Mouse (Mus musculus) limb, embryonic 14.5 days (tissue): ENCODE measurements around the gene Sumf1. TPM values are rescaled to one million over a fixed set of nuclear protein-coding genes. Genes with fewer than 3 reads are reported as not detected.

Source experiments
- ATAC-seq: fragments of 200-750 bp; cut with Nextera tagmentation; 2 replicates; pipeline ENCODE4 v1.8.0; 2017; ENCODE audit warnings: low read depth, moderate number of reproducible peaks, moderate TSS enrichment; ENCODE audit not compliant: low FRiP score
- DNase-seq: peaks from one replicate; pipeline ENCODE4 v3.0.0-alpha.2; 2015; ENCODE audit warnings: low spot score
- H3K27ac ChIP-seq: fragments of 300-500 bp; sonication (generic); replicated peaks from 2 replicates; pipeline ENCODE4 v1.5.1; 2014; ENCODE audit warnings: low read depth, mild to moderate bottlenecking, low read length, moderate library complexity, mixed read lengths
- H3K27me3 ChIP-seq: fragments of 300-500 bp; sonication (generic); 2 replicates; pipeline ENCODE4 v1.6.1; 2014; ENCODE audit warnings: low read length, mixed read lengths; ENCODE audit not compliant: control insufficient read depth, insufficient read depth
- H3K36me3 ChIP-seq: fragments of 300-500 bp; sonication (generic); 2 replicates; pipeline ENCODE4 v1.6.1; 2014; ENCODE audit warnings: mild to moderate bottlenecking, low read length, moderate library complexity, mixed read lengths; ENCODE audit not compliant: control insufficient read depth, insufficient read depth
- H3K4me1 ChIP-seq: fragments of 300-500 bp; sonication (generic); 2 replicates; pipeline ENCODE4 v1.6.1; 2014; ENCODE audit warnings: antibody characterized with exemption, low read length, mixed read lengths; ENCODE audit not compliant: control insufficient read depth, insufficient read depth
- H3K4me2 ChIP-seq: fragments of 300-500 bp; sonication (generic); replicated peaks from 2 replicates; pipeline ENCODE4 v1.6.1; 2014; ENCODE audit warnings: low read depth, mild to moderate bottlenecking, low read length, moderate library complexity; ENCODE audit not compliant: severe bottlenecking
- H3K4me3 ChIP-seq: fragments of 300-500 bp; sonication (generic); replicated peaks from 2 replicates; pipeline ENCODE4 v1.5.1; 2014; ENCODE audit warnings: low read length
- H3K9ac ChIP-seq: fragments of 300-500 bp; sonication (generic); 2 replicates; pipeline ENCODE4 v1.6.1; 2014; ENCODE audit warnings: mild to moderate bottlenecking, low read depth, low read length, moderate library complexity; ENCODE audit not compliant: severe bottlenecking
- H3K9me3 ChIP-seq: fragments of 300-500 bp; sonication (generic); 2 replicates; pipeline ENCODE4 v1.6.1; 2016; ENCODE audit warnings: low read length; ENCODE audit not compliant: control insufficient read depth
- POLR2A ChIP-seq: fragments of 200-500 bp; IDR thresholded peaks from 2 replicates; pipeline ENCODE4 v1.8.0; 2012; ENCODE audit warnings: inconsistent platforms, mild to moderate bottlenecking, moderate library complexity, borderline replicate concordance; ENCODE audit not compliant: insufficient read depth, insufficient read length; ENCODE audit errors: extremely low read depth
- WGBS: fragments of 180-500 bp; shearing (Covaris S2); extraction: QIAGEN DNeasy Blood & Tissue Kit; methylation state at CpG from one replicate; pipeline ENCODE4 v1.1.7; 2014; 5-methylcytosine and 5-hydroxymethylcytosine counted together
- polyA plus RNA-seq, 2 experiments: library from polyadenylated mRNA; depleted of rRNA in 1 of 2; stranded (reverse) in 1 of 2; unstranded in 1 of 2; fragments of >200 nt; fragmentation: Nextera tagmentation in 1 of 2; extraction: Ambion mirVana in 1 of 2; gene quantifications; 2 replicates each; pipeline versions ENCODE4 v1.2.1 to v1.2.3; 2012 to 2014

The Sumf1 gene
- polyA plus RNA-seq, 2 experiments = 18.8 to 26.7 TPM

DNA sequence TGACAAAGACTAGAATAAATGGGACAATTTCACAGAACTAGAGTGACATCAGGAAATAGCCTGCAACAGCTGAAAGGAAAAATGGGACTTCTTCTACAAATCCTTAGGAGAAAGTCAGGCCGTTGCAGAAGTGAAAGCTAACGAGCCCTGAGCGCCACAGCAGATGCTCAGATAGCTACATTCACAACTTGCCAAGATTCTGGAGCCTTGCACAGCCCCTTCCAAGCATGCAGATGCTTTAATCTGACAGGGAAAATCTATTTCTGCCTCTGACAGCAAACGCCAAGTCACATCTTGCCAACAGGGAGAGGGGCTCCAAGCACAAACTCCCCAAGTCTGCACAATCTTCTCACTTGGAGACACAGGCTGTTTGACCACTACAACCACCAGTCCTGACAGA, 42.6 kb downstream of the Sumf1 start:
- Histone ChIP-seq H3K4me1 (no peaks in the 10 kb centered on the region), H3K27ac (no peak overlapping the region), H3K4me2 (no peak overlapping the region), H3K27me3 (no peaks in the 10 kb centered on the region), H3K36me3 (no peaks in the 10 kb centered on the region; the same call in 1 of the 2 replicates), H3K9ac (no peak overlapping the region), H3K4me3 (no peak overlapping the region), H3K9me3 (no peaks in the 10 kb centered on the region)
- ATAC-seq = no peak
- DNase-seq = no peak
- WGBS = 80% methylated on average over 4 of the region's 4 CpGs
- TF ChIP-seq POLR2A = no peak

DNA sequence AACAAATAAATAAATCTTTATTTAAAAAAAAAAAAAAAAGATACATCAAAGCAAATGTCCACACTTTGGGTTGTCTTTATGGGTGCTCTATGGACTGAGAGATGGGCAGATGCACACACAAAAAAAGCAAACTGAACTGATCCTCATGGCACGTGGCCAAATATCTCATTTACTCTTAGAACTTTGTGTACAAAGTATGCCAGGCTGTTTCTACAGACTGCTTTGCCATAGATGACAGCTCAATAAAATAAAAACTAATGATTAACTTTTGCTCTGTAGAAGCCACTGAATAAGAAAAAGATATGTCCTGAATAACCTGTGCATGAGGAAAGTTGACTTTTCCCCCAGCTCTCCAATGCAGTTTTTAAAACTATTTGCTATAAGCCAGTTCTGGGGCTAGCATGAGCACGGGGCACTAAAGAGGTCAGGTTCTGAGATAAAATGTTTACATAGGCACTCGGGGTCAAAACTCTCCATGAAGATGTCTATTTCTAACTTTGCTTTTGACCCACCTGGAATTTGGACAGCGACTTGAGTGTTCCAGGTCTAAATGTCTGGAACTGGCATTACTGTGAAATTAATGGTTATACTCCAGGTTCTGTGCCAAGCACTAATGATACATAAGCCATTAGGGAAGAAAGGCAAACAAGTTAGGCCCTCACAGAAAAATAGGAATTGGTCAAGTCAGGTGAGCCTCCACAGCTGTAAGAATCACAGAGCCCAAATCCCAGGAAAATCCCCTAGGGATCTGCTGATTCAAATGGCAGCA, 44.5 kb downstream of the Sumf1 start:
- 89% methylated on average over 4 of the region's 4 CpGs for WGBS

DNA sequence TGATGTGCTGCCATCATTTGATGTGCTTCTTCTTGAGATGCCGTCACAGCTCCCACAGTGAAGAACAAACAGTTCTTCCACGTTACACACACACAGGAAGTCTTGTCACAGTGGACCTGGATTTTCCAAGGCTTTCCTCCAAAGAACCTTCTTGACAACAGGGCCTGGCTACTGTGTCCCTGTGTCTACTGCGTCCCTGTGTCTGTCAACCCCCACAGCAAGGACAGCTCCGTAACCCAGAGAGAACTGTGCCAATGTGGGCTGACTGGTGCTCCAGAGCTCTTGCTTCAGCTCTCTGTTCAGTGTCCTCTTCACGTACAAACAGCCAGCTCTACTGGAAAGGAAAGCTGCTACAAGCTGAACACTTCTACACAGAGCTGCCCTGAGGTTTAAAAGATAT, 48.4 kb downstream of the Sumf1 start:
- no peaks in the 10 kb centered on the region for H3K9me3 ChIP-seq
- H3K4me3 ChIP-seq = no peak overlapping the region
- no peaks in the 10 kb centered on the region for H3K27me3 ChIP-seq
- H3K27ac ChIP-seq = no peak overlapping the region
- TF ChIP-seq POLR2A = no peak
- WGBS = 87% methylated on average over 5 of the region's 5 CpGs
- no peaks in the 10 kb centered on the region for H3K4me1 ChIP-seq
- no peaks in the 10 kb centered on the region for H3K36me3 ChIP-seq
- ATAC-seq (no peak), DNase-seq (no peak)
- no peak overlapping the region for H3K4me2 ChIP-seq
- H3K9ac ChIP-seq = no peak overlapping the region

More for the DNA sequence above, 44.5 kb downstream of the Sumf1 start:
- Histone ChIP-seq H3K4me3 (no peak overlapping the region), H3K27me3 (no peaks in the 10 kb centered on the region), H3K27ac (no peak overlapping the region), H3K4me1 (no peaks in the 10 kb centered on the region), H3K36me3 (no peaks in the 10 kb centered on the region; the same call in 1 of the 2 replicates), H3K9ac (no peak overlapping the region), H3K9me3 (no peaks in the 10 kb centered on the region), H3K4me2 (no peak overlapping the region)
- no peak for TF ChIP-seq POLR2A
- DNase-seq (no peak), ATAC-seq (no peak)

DNA sequence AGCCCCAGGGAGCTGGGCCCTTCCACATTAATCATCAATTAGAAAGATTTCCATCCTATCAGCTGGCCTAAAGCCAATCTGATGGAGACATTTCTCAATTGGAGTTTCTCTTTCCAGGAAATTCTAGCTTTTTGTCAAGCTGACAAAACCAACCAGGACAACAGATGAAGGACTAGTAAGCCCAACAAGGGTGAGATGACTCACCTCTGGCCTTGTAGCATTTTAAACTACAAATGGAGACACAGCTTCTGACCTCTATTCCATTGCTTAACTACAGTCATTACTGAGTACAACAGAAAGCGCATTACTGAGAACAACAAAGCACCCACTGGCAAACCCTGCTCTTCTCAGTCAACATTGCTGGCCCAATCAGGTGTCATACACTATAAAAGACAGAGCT, 49.1 kb downstream of the Sumf1 start:
- H3K27ac ChIP-seq = no peak overlapping the region
- 94% methylated on average over 1 of the region's 1 CpGs for WGBS
- ATAC-seq (no peak), DNase-seq (no peak)
- no peaks in the 10 kb centered on the region for H3K9me3 ChIP-seq
- no peak overlapping the region for H3K9ac ChIP-seq
- H3K36me3 ChIP-seq = no peaks in the 10 kb centered on the region
- H3K27me3 ChIP-seq = no peaks in the 10 kb centered on the region
- no peak overlapping the region for H3K4me2 ChIP-seq
- H3K4me1 ChIP-seq = no peaks in the 10 kb centered on the region
- TF ChIP-seq POLR2A = no peak
- H3K4me3 ChIP-seq = no peak overlapping the region

DNA sequence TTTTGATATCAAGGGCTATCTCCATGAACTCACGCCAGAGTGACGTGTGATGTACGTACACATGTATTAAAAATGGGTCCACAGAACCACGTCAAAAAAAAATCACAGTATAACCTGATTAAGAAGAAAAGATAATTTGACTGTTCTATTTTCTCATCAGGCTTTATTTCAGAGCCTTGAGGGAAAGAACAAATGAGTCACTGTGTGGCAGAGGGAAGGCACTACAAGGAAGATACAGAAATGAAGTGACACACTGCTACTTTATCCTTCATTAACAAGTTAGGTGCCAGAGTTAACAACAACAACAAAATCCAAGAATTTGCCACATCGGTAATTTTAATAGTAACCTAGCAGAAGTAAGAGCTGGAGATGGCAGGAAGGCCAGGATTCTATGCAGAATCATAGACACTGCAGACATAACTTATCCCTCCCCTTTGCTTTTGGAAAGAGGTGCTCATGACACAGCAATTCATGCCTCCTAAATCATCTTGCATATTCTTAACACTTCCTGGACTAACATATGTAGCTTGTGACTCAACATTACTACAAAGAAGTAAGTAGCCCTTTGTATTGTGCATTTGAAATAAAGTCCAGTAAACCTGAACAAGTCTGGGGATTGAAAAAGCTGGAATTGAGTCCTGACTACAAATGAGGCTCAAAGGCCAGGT, 53.0 kb downstream of the Sumf1 start:
- no peak overlapping the region for H3K9ac ChIP-seq
- no peaks in the 10 kb centered on the region for H3K9me3 ChIP-seq
- H3K27me3 ChIP-seq = no peaks in the 10 kb centered on the region
- WGBS = 93% methylated on average over 5 of the region's 5 CpGs
- TF ChIP-seq POLR2A = no peak
- no peak overlapping the region for H3K27ac ChIP-seq
- DNase-seq (no peak), ATAC-seq (no peak)
- no peaks in the 10 kb centered on the region for H3K36me3 ChIP-seq
- no peaks in the 10 kb centered on the region for H3K4me1 ChIP-seq
- H3K4me3 ChIP-seq = no peak overlapping the region
- no peak overlapping the region for H3K4me2 ChIP-seq
